Mouse (Mus musculus) embryonic facial prominence, embryonic 10.5 days (tissue): ENCODE data around the gene Rrad. TPM values are rescaled to one million over a fixed set of nuclear protein-coding genes. Genes with fewer than 3 reads are reported as not detected.

Experiments used
- DNase-seq: peaks from one replicate; pipeline ENCODE4 v3.0.0-alpha.2; 2017; ENCODE audit warnings: low spot score
- H3K27ac ChIP-seq: fragments of 300-500 bp; sonication (generic); replicated peaks from 2 replicates; pipeline ENCODE4 v1.5.1; 2016; ENCODE audit warnings: mild to moderate bottlenecking
- H3K27me3 ChIP-seq: fragments of 300-500 bp; sonication (generic); replicated peaks from 2 replicates; pipeline ENCODE4 v1.6.1; 2016; ENCODE audit warnings: low read depth, mild to moderate bottlenecking; ENCODE audit not compliant: poor library complexity, severe bottlenecking
- H3K36me3 ChIP-seq: fragments of 300-500 bp; sonication (generic); replicated peaks from 2 replicates; pipeline ENCODE4 v1.6.1; 2016; ENCODE audit warnings: mild to moderate bottlenecking, moderate library complexity
- H3K4me1 ChIP-seq: fragments of 300-500 bp; sonication (generic); 2 replicates; pipeline ENCODE4 v1.6.1; 2016
- H3K4me3 ChIP-seq: fragments of 300-500 bp; sonication (generic); 2 replicates; pipeline ENCODE4 v1.5.1; 2016; ENCODE audit warnings: mild to moderate bottlenecking, moderate library complexity
- H3K9me3 ChIP-seq: fragments of 300-500 bp; sonication (generic); 2 replicates; pipeline ENCODE4 v1.6.1; 2016; ENCODE audit warnings: mild to moderate bottlenecking
- WGBS: fragments of 180-500 bp; shearing (Covaris S2); methylation state at CpG from one replicate; pipeline ENCODE4 v1.1.7; 2016; 5-methylcytosine and 5-hydroxymethylcytosine counted together
- polyA plus RNA-seq: library from polyadenylated mRNA; unstranded; fragments of >200 nt; fragmentation: Nextera tagmentation; extraction: Ambion mirVana; gene quantifications from 2 replicates; pipeline ENCODE4 v1.2.1, GENCODE M21; 2016

Rrad gene
- polyA plus RNA-seq, 1 experiment from 2014 or later: 1.3 TPM

DNA sequence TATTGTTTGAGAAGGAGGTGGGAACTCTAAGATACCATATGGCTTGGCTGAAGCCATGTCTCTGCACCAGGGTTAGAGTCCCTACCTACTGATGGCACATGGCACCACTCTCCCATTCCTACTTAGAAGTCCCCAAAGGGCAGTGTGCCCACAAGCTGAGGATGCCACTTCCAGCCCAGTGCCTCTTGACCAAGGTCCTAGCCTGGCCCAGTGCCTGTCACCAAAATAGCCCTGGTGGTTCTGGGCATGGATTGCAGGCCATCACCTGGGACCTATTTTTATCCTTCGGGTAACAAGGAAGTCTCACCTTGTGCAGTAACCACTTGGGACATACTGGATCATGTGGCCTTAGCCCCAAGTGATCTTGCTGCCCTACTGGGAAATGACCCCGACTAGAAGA lies 23.2 kb downstream of the Rrad start:
- H3K9me3 ChIP-seq: no peaks in the 10 kb centered on the region

DNA sequence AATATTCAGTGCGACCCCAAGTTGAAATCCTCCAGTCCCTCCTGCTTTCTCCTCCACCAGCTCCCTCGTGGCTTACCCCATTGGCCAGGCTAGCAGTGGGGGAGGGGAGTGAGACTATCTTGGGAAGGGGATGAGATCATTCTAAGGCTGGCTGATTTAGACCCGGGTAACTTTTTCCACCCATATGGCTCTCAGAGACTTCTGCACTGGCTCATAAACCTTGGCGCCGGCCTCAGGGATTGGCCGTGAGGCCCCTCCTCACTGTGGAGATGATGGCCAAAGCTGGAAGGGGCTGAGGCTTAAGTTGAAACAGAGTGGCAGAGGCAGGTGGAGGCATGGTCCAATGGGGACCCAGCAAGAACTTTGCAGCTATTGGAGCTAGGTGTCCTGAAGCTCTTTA lies 24.8 kb downstream of the Rrad start:
- 53% methylated on average over 6 of the region's 6 CpGs for WGBS
- peaks cover 27% of the 10 kb centered on the region for H3K4me1 ChIP-seq
- H3K27ac ChIP-seq: no peak overlapping the region
- no peak overlapping the region for H3K4me3 ChIP-seq
- H3K36me3 ChIP-seq: no peaks in the 10 kb centered on the region
- H3K27me3 ChIP-seq: peaks cover 2% of the 10 kb centered on the region
- no peaks in the 10 kb centered on the region for H3K9me3 ChIP-seq
- peak; percentile 16 for DNase-seq

More for the DNA sequence above, 23.2 kb downstream of the Rrad start:
- no peak overlapping the region for H3K27ac ChIP-seq
- H3K36me3 ChIP-seq: no peaks in the 10 kb centered on the region
- no peak for DNase-seq
- no peak overlapping the region for H3K4me3 ChIP-seq
- WGBS: 86% methylated on average over 2 of the region's 2 CpGs
- peaks cover 12% of the 10 kb centered on the region for H3K4me1 ChIP-seq
- no peaks in the 10 kb centered on the region; the same call in 1 of the 2 replicates for H3K27me3 ChIP-seq

DNA sequence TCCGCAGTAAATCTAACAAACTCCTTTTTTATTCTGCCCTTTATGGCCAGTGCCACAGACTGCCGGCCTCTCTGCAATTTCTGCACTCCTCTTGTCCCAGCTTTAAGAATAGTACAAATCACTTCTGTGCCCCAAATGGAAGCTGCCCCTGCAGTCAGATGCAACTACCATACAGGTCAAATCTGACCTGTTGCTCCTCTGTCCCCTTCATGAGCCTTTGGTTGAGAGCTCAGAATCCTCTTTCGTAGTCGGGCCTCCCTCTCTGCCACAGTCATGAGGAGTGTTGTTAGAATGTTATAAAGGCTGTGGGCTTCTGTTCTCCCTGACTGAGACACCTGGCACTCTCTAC lies 27.9 kb downstream of the Rrad start:
- H3K36me3 ChIP-seq: no peaks in the 10 kb centered on the region
- WGBS: 76% methylated on average over 4 of the region's 4 CpGs
- no peaks in the 10 kb centered on the region for H3K9me3 ChIP-seq
- no peak overlapping the region for H3K4me3 ChIP-seq
- H3K4me1 ChIP-seq: peaks cover 27% of the 10 kb centered on the region
- no peak overlapping the region for H3K27ac ChIP-seq
- DNase-seq: no peak
- H3K27me3 ChIP-seq: peaks cover 5% of the 10 kb centered on the region

DNA sequence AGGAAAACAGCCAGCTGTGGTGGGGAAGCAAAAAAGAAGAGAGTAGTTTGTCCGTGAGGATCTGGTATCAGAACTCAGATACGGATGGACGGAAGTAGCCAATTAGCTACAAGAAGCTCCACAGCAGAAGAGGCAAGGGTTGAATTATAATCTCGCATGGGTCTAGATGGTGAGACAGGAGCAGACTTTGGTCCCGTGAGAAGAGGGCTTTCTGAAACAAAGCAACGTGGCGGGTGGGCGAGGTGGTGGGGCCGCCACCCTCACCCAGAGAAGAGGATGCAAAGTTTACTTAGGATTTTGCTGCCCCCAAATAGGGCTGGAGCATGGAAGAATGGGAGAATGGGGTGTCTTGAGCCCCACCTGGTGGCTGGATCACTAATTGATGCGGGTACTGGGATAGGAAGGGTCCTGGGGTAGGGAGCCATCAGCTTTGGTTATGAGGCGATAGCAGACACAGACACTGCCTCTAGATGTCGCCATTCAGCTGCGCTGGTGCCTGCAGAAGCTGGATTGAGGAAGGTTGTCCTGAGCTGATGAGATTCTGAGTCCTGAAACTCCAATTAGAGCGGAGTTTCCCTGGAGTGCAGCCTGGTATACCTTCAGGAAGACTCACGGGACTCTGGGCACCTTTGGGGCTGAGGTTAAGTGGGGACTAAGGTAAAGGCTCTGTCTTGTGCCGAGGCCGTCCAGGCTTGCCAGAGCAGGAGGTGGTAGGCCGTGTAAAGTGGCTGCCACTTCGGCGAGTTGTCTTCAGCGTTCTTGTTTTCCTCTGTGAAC lies 28.5 kb downstream of the Rrad start:
- Histone ChIP-seq H3K36me3 (peaks cover 3% of the 10 kb centered on the region; the same call in 1 of the 2 replicates), H3K27ac (no peak overlapping the region), H3K4me1 (peaks cover 27% of the 10 kb centered on the region), H3K9me3 (no peaks in the 10 kb centered on the region), H3K27me3 (peaks cover 5% of the 10 kb centered on the region), H3K4me3 (peak overlapping the region; percentile 45)
- peak; percentile 90 for DNase-seq
- 20% methylated on average over 21 of the region's 21 CpGs for WGBS

GRCm38 (mm10) chr8:104601941-104602371 lies 29.2 kb downstream of the Rrad start:
- H3K9me3 ChIP-seq: no peaks in the 10 kb centered on the region
- under 1% methylated on average over 12 of the region's 12 CpGs for WGBS
- H3K4me3 ChIP-seq: peak overlapping the region; percentile 45
- DNase-seq: peak; percentile 52
- peaks cover 27% of the 10 kb centered on the region for H3K4me1 ChIP-seq
- H3K36me3 ChIP-seq: peaks cover 5% of the 10 kb centered on the region; the same call in 1 of the 2 replicates
- no peak overlapping the region for H3K27ac ChIP-seq
- H3K27me3 ChIP-seq: peaks cover 5% of the 10 kb centered on the region

DNA sequence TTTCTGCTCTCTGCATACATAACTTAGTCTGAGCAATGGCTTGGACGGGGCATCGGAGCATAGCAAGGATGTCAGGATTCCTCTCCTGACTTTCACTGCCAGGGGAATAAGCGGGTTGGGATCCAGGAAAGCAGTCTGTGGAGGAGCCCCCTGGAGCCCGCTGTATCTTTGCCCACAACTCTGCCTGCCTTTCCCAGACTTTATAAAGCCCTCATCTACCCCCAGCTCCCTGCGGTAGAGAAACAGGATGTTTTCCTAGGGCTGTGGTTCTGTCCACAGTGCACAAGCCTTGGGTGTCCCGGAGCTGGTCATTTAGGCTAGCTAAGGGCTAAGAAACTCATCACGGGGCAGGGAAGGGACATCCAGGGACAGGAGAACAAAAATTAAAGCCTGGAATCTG lies 29.7 kb downstream of the Rrad start:
- H3K4me3 ChIP-seq: peak overlapping the region; percentile 45
- 26% methylated on average over 7 of the region's 7 CpGs for WGBS
- H3K27ac ChIP-seq: peak overlapping the region; percentile 66

GRCm38 (mm10) chr8:104598496-104598895 lies 32.6 kb downstream of the Rrad start:
- H3K27ac ChIP-seq: no peak overlapping the region
- peaks cover 40% of the 10 kb centered on the region for H3K36me3 ChIP-seq
- peaks cover 5% of the 10 kb centered on the region for H3K27me3 ChIP-seq
- no peak overlapping the region for H3K4me3 ChIP-seq
- WGBS: 74% methylated on average over 6 of the region's 6 CpGs
- H3K4me1 ChIP-seq: peaks cover 20% of the 10 kb centered on the region
- DNase-seq: no peak
- H3K9me3 ChIP-seq: no peaks in the 10 kb centered on the region

More for the DNA sequence above, 29.7 kb downstream of the Rrad start:
- peaks cover 11% of the 10 kb centered on the region for H3K36me3 ChIP-seq
- DNase-seq: no peak
- peaks cover 5% of the 10 kb centered on the region for H3K27me3 ChIP-seq
- H3K4me1 ChIP-seq: peaks cover 23% of the 10 kb centered on the region
- no peaks in the 10 kb centered on the region for H3K9me3 ChIP-seq

DNA sequence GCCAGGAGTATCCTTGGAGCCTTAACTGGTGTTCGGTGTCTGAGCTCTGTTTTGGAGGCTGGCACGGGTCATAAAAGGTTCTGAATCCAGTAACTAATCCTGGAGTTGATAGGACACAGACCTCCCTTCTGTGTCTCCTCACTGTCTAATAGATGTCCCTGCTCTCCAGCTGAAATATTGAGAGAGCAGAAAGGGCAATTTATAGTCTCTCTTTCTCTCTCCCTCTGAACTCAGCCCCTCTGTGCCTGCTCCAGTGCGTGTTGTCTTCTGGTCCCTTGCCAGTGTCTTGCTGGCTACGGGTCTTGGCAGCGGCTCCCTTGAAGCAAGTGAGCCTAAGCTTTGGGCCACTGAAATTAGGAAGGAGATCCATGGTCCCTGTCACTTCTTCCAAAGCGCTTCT lies 33.5 kb downstream of the Rrad start:
- DNase-seq: no peak
- whole genome bisulfite sequencing: 86% methylated on average over 6 of the region's 6 CpGs
- Histone ChIP-seq H3K36me3 (peaks cover 43% of the 10 kb centered on the region), H3K4me3 (no peak overlapping the region), H3K27ac (no peak overlapping the region), H3K27me3 (peaks cover 5% of the 10 kb centered on the region), H3K4me1 (peaks cover 15% of the 10 kb centered on the region), H3K9me3 (no peaks in the 10 kb centered on the region)

GRCm38 (mm10) chr8:104595773-104596536 lies 35.2 kb downstream of the Rrad start:
- Histone ChIP-seq H3K27ac (no peak overlapping the region), H3K27me3 (no peaks in the 10 kb centered on the region), H3K4me1 (peaks cover 14% of the 10 kb centered on the region), H3K9me3 (no peaks in the 10 kb centered on the region), H3K36me3 (peaks cover 43% of the 10 kb centered on the region), H3K4me3 (no peak overlapping the region)
- WGBS: 88% methylated on average over 21 of the region's 21 CpGs
- DNase-seq: no peak

DNA sequence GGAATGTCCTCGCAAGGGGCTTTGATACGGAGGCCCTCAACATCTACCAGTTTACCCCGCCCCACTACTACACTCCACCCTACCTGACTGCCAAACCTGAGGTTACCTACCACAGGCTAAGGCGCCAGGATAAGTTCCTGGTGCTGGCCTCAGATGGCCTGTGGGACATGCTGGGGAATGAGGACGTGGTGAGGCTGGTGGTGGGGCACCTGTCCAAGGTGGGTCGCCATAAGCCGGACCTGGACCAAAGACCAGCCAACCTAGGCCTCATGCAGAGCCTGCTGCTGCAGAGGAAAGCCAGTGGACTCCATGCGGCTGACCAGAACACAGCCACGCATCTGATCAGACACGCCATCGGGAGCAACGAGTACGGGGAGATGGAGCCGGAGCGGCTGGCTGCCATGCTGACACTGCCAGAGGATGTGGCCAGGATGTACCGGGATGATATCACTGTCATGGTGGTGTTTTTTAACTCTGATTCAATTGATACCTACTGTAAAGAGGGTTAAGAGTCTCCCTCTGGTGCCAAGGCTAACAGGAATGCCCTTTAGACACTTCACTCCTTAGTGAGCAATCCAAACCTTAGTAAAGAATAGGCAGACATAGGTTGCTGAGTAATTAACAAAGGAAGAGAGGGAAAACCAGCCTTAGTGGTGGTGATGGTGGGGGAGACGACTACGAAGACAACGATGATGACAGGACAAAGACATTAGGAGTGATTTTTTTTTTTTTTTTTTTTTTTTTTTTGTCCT lies 36.3 kb downstream of the Rrad start:
- Histone ChIP-seq H3K4me3 (no peak overlapping the region), H3K36me3 (peaks cover 43% of the 10 kb centered on the region), H3K9me3 (no peaks in the 10 kb centered on the region), H3K27me3 (no peaks in the 10 kb centered on the region), H3K27ac (no peak overlapping the region), H3K4me1 (peaks cover 18% of the 10 kb centered on the region)
- no peak for DNase-seq
- WGBS: 94% methylated on average over 19 of the region's 19 CpGs

DNA sequence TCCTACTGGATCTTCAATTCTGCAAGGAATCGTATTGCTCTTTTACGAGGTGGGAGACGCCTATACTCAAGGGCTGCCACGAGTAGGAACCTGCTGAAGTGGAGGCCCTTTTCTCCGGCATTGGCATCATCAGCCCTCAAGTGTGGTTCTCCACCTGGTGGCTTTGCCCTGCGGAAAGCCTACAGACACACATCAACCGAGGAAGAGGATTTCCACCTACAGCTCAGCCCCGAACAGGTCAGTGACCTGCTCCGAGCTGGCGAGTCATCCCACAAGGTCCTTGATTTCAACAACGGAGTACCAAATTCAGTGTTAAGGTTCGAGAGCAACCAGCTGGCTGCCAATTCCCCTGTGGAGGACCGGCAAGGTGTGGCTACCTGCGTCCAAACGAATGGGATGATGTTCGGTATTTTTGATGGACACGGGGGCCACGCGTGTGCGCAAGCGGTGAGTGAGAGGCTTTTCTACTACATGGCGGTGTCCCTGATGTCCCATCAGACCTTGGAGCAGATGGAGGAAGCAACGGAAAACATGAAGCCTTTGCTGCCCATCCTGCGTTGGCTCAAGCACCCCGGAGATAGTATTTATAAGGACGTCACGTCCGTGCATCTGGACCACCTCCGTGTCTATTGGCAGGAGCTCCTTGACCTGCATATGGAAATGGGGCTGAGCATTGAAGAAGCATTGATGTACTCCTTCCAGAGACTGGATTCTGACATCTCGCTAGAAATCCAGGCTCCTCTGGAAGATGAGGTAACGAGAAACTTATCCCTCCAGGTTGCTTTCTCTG lies 37.4 kb downstream of the Rrad start:
- 96% methylated on average over 31 of the region's 31 CpGs for WGBS
- Histone ChIP-seq H3K27ac (no peak overlapping the region), H3K36me3 (peaks cover 43% of the 10 kb centered on the region), H3K27me3 (no peaks in the 10 kb centered on the region), H3K9me3 (no peaks in the 10 kb centered on the region), H3K4me3 (no peak overlapping the region), H3K4me1 (peaks cover 18% of the 10 kb centered on the region)
- DNase-seq: no peak

- DNase-seq: no peak
- peak overlapping the region; percentile 87 for H3K4me3 ChIP-seq
These were observed 38.6 kb downstream of the Rrad start for GRCm38 (mm10) chr8:104592566-104592965.

More at GRCm38 (mm10) chr8:104592566-104592965, 38.6 kb downstream of the Rrad start:
- 82% methylated on average over 6 of the region's 6 CpGs for WGBS
- Histone ChIP-seq H3K36me3 (peaks cover 39% of the 10 kb centered on the region), H3K27ac (no peak overlapping the region), H3K27me3 (no peaks in the 10 kb centered on the region), H3K4me1 (peaks cover 18% of the 10 kb centered on the region), H3K9me3 (no peaks in the 10 kb centered on the region)
